Mouse (Mus musculus) heart, adult 8-10 months (tissue): ENCODE results near the gene Sall2. TPM values are rescaled to one million over a fixed set of nuclear protein-coding genes. Genes with fewer than 3 reads are reported as not detected.
"Not testable (repeated sequence)": the region's sequence is repeated elsewhere in the genome, so short reads cannot be mapped to it uniquely, and the experiment has no call there.

ENCODE experiments used
- DNase-seq: peaks from one replicate; pipeline ENCODE4 v3.0.0; 2022; ENCODE audit warnings: low spot score
- total RNA-seq, 4 experiments: library from RNA; stranded (reverse); gene quantifications; 2 replicates each; pipeline ENCODE4 v1.2.4; 2022

Gene Sall2
- total RNA-seq, 4 experiments from 2014 or later = 1.4 to 1.6 (median 1.4) TPM

- DNase-seq = not testable (repeated sequence)
Measured at GRCm38 (mm10) chr14:52303517-52303916, 25.0 kb downstream of the Sall2 start.

GRCm38 (mm10) chr14:52295558-52296264 is 32.9 kb downstream of the Sall2 start:
- DNase-seq = no peak

- DNase-seq = no peak
Measured at GRCm38 (mm10) chr14:52284191-52284590, 44.4 kb downstream of the Sall2 start.

GRCm38 (mm10) chr14:52283629-52284028 is 44.9 kb downstream of the Sall2 start:
- no peak for DNase-seq

GRCm38 (mm10) chr14:52279747-52280120 is 48.8 kb downstream of the Sall2 start:
- no peak for DNase-seq

- peak; percentile 99 for DNase-seq
Measured at GRCm38 (mm10) chr14:52278932-52279746, 49.4 kb downstream of the Sall2 start, which contains the start of the genes Tox4 and Rab2b. Gene Tox4, plus strand, starts transcription at chr14:52279146. Gene Rab2b, minus strand, starts transcription at chr14:52279545.

GRCm38 (mm10) chr14:52277210-52277609 is 51.4 kb downstream of the Sall2 start:
- no peak for DNase-seq

- no peak for DNase-seq
Measured at GRCm38 (mm10) chr14:52272781-52273180, 55.8 kb downstream of the Sall2 start.

Other genes with a start within 250 kb of the Sall2 start
- gene Hnrnpc, start 224.7 kb downstream of the Sall2 start, total RNA-seq = 100 to 1,000 TPM; 126 to 132 (median 128) TPM
- under 1 TPM in 3 of 4 experiments, not detected in 1; 0.31 to 0.41 (median 0.37) TPM for gene Rpgrip1, start 218.1 kb downstream of the Sall2 start, total RNA-seq
- gene Supt16, start 131.3 kb downstream of the Sall2 start, total RNA-seq = 10 to 100 TPM; 20.7 to 26.7 (median 22.9) TPM
- gene Chd8, start 71.0 kb downstream of the Sall2 start, total RNA-seq = 10 to 100 TPM; 26.8 to 42.5 (median 37.7) TPM
- gene Tox4, start 49.6 kb downstream of the Sall2 start, total RNA-seq = 10 to 100 TPM; 32.9 to 37.8 (median 34.8) TPM
- gene Rab2b, start 49.2 kb downstream of the Sall2 start, total RNA-seq = 1 to 10 TPM; 3.8 to 5.6 (median 5.4) TPM
- gene Mettl3, start 23.6 kb downstream of the Sall2 start, total RNA-seq = 10 to 100 TPM; 13.9 to 19.3 (median 16.3) TPM
- not detected for gene Olfr1513, start 27.6 kb upstream of the Sall2 start, total RNA-seq
- not detected for gene Olfr1512, start 50.4 kb upstream of the Sall2 start, total RNA-seq
- not detected for gene Olfr1511, start 68.6 kb upstream of the Sall2 start, total RNA-seq
- gene Olfr1510, start 85.6 kb upstream of the Sall2 start, total RNA-seq = not detected
- gene Olfr1509, start 114.2 kb upstream of the Sall2 start, total RNA-seq = not detected
- not detected for gene Olfr1508, start 138.7 kb upstream of the Sall2 start, total RNA-seq
- not detected for gene Olfr1507, start 167.0 kb upstream of the Sall2 start, total RNA-seq